Mouse (Mus musculus): ENCODE data around the gene Zfp770. TPM values are rescaled to one million over a fixed set of nuclear protein-coding genes. Genes with fewer than 3 reads are reported as not detected.
A peak's percentile ranks its signal among the peaks of the same experiment; 100 is the strongest.

The Zfp770 gene
- total RNA-seq, 1 experiment from 2014 or later: 7.2 TPM

GRCm38 (mm10) chr2:114146864-114147458 is 54.3 kb downstream of the Zfp770 start:
- no peak for ATAC-seq (ENCODE audit: extremely low read depth, insufficient number of reproducible peaks, low FRiP score, poor library complexity, severe bottlenecking)

- peak; percentile 44; the same call in 1 of the 2 replicates for ATAC-seq (ENCODE audit: extremely low read depth, insufficient number of reproducible peaks, low FRiP score, poor library complexity, severe bottlenecking)
Observed at GRCm38 (mm10) chr2:114145315-114145801, 55.9 kb downstream of the Zfp770 start.

GRCm38 (mm10) chr2:114144915-114145314 is 56.4 kb downstream of the Zfp770 start:
- 0 out of 2 replicates have a peak, but pooled peaks have one; percentile 23 for ATAC-seq (ENCODE audit: extremely low read depth, insufficient number of reproducible peaks, low FRiP score, poor library complexity, severe bottlenecking)

GRCm38 (mm10) chr2:114143842-114144241 is 57.4 kb downstream of the Zfp770 start:
- no peak for ATAC-seq (ENCODE audit: extremely low read depth, insufficient number of reproducible peaks, low FRiP score, poor library complexity, severe bottlenecking)

Other genes starting within 250 kb of the Zfp770 start
- not detected in 2 replicates for gene Gjd2, start 187.8 kb downstream of the Zfp770 start, total RNA-seq (2017)
- gene Actc1, start 147.9 kb downstream of the Zfp770 start, total RNA-seq (2017): not detected in 2 replicates
- 53.5 and 53.9 TPM in 2 replicates for gene Aqr, start 14.4 kb downstream of the Zfp770 start, total RNA-seq (2017)